In genomic region chr5:29186798-29187197, GRCm38 (mm10) we compare ENCODE assay signal across 29 mouse cellular contexts. TPM values are rescaled to one million over a fixed set of nuclear protein-coding genes. Genes with fewer than 3 reads are reported as not detected.
DNase-seq lines count a peak whose midpoint lies in the region; ATAC-seq lines count a peak whose summit lies in the region.
"Had no signal": no experiment of that assay in that cellular context is flagged by ENCODE, and none has a peak within 500 bp of the region (broad histone marks: within the 10 kb centered on the region; RNA-seq: fewer than 3 reads in every experiment).

No protein-coding gene starts in this region.

- peak; percentile 31 for DNase-seq in heart, adult 11 months
- no peak for DNase-seq in heart, postnatal 4 days
- DNase-seq in gonadal fat pad, adult 2 months (ENCODE audit: low read depth) = peak; percentile 70
- DNase-seq in cerebellum, adult 11 months = no peak
- no peak for DNase-seq in natural killer cell, adult 2 months (ENCODE audit: low spot score in 2 of 2)
- DNase-seq: adrenal gland, postnatal 10 days; adrenal gland, postnatal 36 days; B cell, adult 2 months; cerebellum, adult 2 months; cerebellum, adult 9-11 months; cerebellum, postnatal 25 days; gastrocnemius, postnatal 36 days; heart, adult 18-20 months; heart, postnatal 10 days; heart, postnatal 36 days; kidney, adult 2 months had no signal

- no peak for ATAC-seq in stomach, embryonic 16.5 days (ENCODE audit: insufficient read depth, low FRiP score)
- ATAC-seq: forebrain, embryonic 15.5 days; hindbrain, postnatal 0 days; inflammation-experienced regulatory T-cells, adult 6 months; Patski had no signal

- no peaks in the 10 kb centered on the region for H3K9me3 ChIP-seq in stomach, embryonic 16.5 days (replicated peaks; ENCODE audit: control insufficient read depth, low read length)
- H3K9me3 ChIP-seq: embryonic facial prominence, embryonic 13.5 days; forebrain, embryonic 12.5 days; forebrain, embryonic 15.5 days; G1E; heart, embryonic 12.5 days; heart, embryonic 15.5 days had no signal

- H3K4me2 ChIP-seq in stomach, embryonic 16.5 days (ENCODE audit: low read depth, low read length) = no peak overlapping the region
- H3K4me2 ChIP-seq: embryonic facial prominence, embryonic 13.5 days; forebrain, embryonic 12.5 days; forebrain, embryonic 15.5 days; heart, embryonic 12.5 days; heart, embryonic 15.5 days; hindbrain, embryonic 14.5 days had no signal

- no peaks in the 10 kb centered on the region for H3K4me1 ChIP-seq in stomach, embryonic 16.5 days (ENCODE audit: control insufficient read depth, insufficient read depth, low read length)
- H3K4me1 ChIP-seq: embryonic facial prominence, embryonic 13.5 days; forebrain, embryonic 12.5 days; forebrain, embryonic 15.5 days; heart, embryonic 12.5 days; heart, embryonic 15.5 days had no signal

- H3K36me3 ChIP-seq in stomach, embryonic 16.5 days (ENCODE audit: control insufficient read depth, insufficient read depth, low read length) = no peaks in the 10 kb centered on the region
- H3K36me3 ChIP-seq: embryonic facial prominence, embryonic 13.5 days; forebrain, embryonic 12.5 days; forebrain, embryonic 15.5 days; G1E; heart, embryonic 12.5 days; heart, embryonic 15.5 days had no signal

- no peak overlapping the region for H3K9ac ChIP-seq in stomach, embryonic 16.5 days (ENCODE audit: low read length)
- H3K9ac ChIP-seq: embryonic facial prominence, embryonic 13.5 days; forebrain, embryonic 12.5 days; forebrain, embryonic 15.5 days; heart, embryonic 12.5 days; heart, embryonic 15.5 days; hindbrain, embryonic 14.5 days had no signal

- H3K4me3 ChIP-seq in stomach, embryonic 16.5 days (replicated peaks; ENCODE audit: low read length) = no peak overlapping the region
- H3K4me3 ChIP-seq: embryonic facial prominence, embryonic 13.5 days; forebrain, embryonic 12.5 days; forebrain, embryonic 15.5 days; heart, embryonic 12.5 days; heart, embryonic 15.5 days had no signal

- no peaks in the 10 kb centered on the region for H3K27me3 ChIP-seq in stomach, embryonic 16.5 days (ENCODE audit: control insufficient read depth, insufficient read depth, low read length)
- H3K27me3 ChIP-seq: CH12.LX; embryonic facial prominence, embryonic 13.5 days; forebrain, embryonic 12.5 days; forebrain, embryonic 15.5 days; heart, embryonic 12.5 days; heart, embryonic 15.5 days; Patski had no signal

- 49% methylated on average over 5 of the region's 5 CpGs for WGBS in stomach, embryonic 16.5 days

- H3K27ac ChIP-seq in stomach, embryonic 16.5 days (ENCODE audit: low read length) = peak overlapping the region; percentile 61; the same call in 1 of the 2 replicates
- H3K27ac ChIP-seq: embryonic facial prominence, embryonic 13.5 days; forebrain, embryonic 12.5 days; forebrain, embryonic 15.5 days; heart, embryonic 15.5 days; hindbrain, embryonic 14.5 days; hindbrain, postnatal 0 days had no signal

RNA-seq across cellular contexts. Expression of gene Rnf32, which starts 9.0 kb away (rescaled TPM):
- under 1 TPM; 0.91 to 0.95 TPM for total RNA-seq in heart, postnatal 4 days (2021)
- 1.9 and 2.3 TPM in 2 replicates for polyA plus RNA-seq in gonadal fat pad, adult 2 months (2012; rRNA removed)
- 4.8 and 5.1 TPM in 2 replicates for polyA plus RNA-seq in stomach, embryonic 16.5 days (2015; fragmentation: Nextera tagmentation; extraction: Ambion mirVana)
- total RNA-seq: CH12.LX; common myeloid progenitor, adult 5-6 weeks had no signal

Comparison
In these comparisons a context has a peak if more than half of its experiments do, and no peak if none do; other contexts are left out.
1. DNase-seq: peak in heart, adult 11 months (single experiment) and gonadal fat pad, adult 2 months (single experiment); none in heart, postnatal 4 days (single experiment), cerebellum, adult 11 months (single experiment) and natural killer cell, adult 2 months (0 of 2).